Mouse (Mus musculus) lung, adult 2 months (tissue): ENCODE results near the gene Meis3.

ENCODE experiments used
- CTCF ChIP-seq: fragments of 200-500 bp; IDR thresholded peaks from 2 replicates; pipeline ENCODE4 v1.5.1; 2011; ENCODE audit warnings: mild to moderate bottlenecking, low read length, control low read depth; ENCODE audit not compliant: insufficient read depth
- POLR2A ChIP-seq: fragments of 200-500 bp; IDR thresholded peaks from 2 replicates; pipeline ENCODE4 v1.6.1; 2011; ENCODE audit warnings: low read depth, mild to moderate bottlenecking, control low read depth, low read length, borderline replicate concordance; ENCODE audit errors: extremely low read depth

DNA sequence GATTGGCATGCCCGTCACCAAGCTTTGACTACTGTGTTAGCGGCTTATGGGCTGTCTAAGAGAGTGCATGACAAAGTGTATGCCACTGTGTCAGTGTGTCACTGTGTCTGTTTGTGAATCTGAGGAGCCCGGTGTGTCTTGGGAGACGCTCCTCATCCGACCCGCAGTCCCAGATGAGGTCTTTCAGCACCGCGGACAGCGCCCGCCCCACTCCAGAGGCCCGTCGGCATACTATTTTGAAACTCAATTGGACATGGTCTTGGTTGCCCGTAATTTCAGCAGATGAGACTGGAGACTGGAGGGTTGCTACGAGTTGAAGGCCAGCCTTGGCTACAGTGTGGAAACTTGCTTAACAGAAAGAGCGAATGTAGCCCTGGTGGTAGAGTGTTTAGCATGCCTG, 27.2 kb upstream of the Meis3 start:
- TF ChIP-seq CTCF (no peak), POLR2A (no peak)
